Mouse (Mus musculus) embryonic fibroblast, embryonic 13.5 days (primary cell): ENCODE results near the gene Lmnb2. TPM values are rescaled to one million over a fixed set of nuclear protein-coding genes. Genes with fewer than 3 reads are reported as not detected.
A peak's percentile ranks its signal among the peaks of the same experiment; 100 is the strongest.

ENCODE experiments used
- H3K27ac ChIP-seq: 2 replicates; pipeline ENCODE4 v1.5.1; 2012; ENCODE audit warnings: low read length, control low read depth, inconsistent platforms; ENCODE audit not compliant: insufficient read depth
- H3K4me1 ChIP-seq: 2 replicates; pipeline ENCODE4 v1.6.1; 2011; ENCODE audit warnings: low read length; ENCODE audit not compliant: control insufficient read depth, insufficient read depth
- H3K4me3 ChIP-seq: 2 replicates; pipeline ENCODE4 v1.5.1; 2011; ENCODE audit warnings: mild to moderate bottlenecking, control low read depth, low read length; ENCODE audit not compliant: insufficient read depth
- CTCF ChIP-seq: IDR thresholded peaks from 2 replicates; pipeline ENCODE4 v1.5.1; 2011; ENCODE audit warnings: mild to moderate bottlenecking, control low read depth, low read length, moderate library complexity, borderline replicate concordance; ENCODE audit not compliant: insufficient read depth
- POLR2A ChIP-seq: IDR thresholded peaks from 2 replicates; pipeline ENCODE4 v1.6.1; 2011; ENCODE audit warnings: low read depth, mild to moderate bottlenecking, control low read depth, low read length, moderate library complexity
- polyA plus RNA-seq: library from polyadenylated mRNA; stranded (reverse); fragments of >200 nt; gene quantifications from 2 replicates; pipeline ENCODE4 v1.2.4, GENCODE M21; 2011; ENCODE audit warnings: low read depth; ENCODE audit not compliant: missing spikeins, insufficient read length

Gene Lmnb2
- polyA plus RNA-seq, 1 experiment, result 14.7 TPM

DNA sequence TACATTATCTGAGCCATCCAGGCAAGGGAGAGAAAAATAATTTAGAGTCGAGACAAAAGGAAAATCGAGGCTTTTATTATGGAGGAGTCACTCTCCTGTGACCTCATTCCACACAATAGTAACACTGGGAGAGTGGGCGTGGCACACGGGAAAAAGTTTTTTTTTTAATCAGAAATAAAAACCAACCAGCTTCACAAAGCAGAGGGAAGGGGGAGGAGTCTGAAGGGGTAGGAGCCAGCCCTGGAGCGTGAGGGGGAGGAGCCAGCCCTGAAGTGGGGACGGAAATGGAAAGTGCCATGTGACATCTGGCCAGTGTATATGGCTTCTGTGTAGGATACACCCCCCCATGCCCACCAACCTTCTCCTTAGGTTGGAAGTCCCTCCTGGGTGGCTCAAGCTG, 30.5 kb upstream of the Lmnb2 start:
- no peak overlapping the region for H3K4me3 ChIP-seq

DNA sequence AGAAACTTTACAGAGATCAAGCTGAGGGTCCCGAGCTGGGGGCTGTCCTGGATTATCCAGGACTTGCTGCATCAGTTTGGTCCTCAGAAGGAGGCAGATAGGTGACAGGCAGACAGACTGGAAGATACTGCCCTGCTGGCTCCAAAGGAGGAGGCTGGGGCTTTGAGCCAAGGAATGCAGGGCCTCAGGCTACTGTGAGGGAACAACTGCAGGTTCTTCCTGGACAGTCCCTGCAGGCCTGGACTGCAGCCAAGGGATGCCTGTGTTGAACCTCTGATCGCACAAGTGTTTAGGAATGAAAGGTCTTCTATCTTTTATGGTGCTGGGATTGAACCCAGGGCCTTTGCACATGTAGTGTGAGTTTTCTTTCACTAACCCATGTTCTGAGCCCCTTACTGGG, 29.8 kb upstream of the Lmnb2 start:
- H3K4me1 ChIP-seq, result peaks cover 8% of the 10 kb centered on the region
- 0 out of 2 replicates have a peak overlapping the region, but pooled peaks have one; percentile 1 for H3K27ac ChIP-seq
- H3K4me3 ChIP-seq, result no peak overlapping the region
- no peak for TF ChIP-seq CTCF
- no peak for TF ChIP-seq POLR2A

More for the DNA sequence above, 30.5 kb upstream of the Lmnb2 start:
- TF ChIP-seq CTCF (no peak), POLR2A (no peak)
- H3K27ac ChIP-seq, result no peak overlapping the region
- peaks cover 8% of the 10 kb centered on the region for H3K4me1 ChIP-seq

DNA sequence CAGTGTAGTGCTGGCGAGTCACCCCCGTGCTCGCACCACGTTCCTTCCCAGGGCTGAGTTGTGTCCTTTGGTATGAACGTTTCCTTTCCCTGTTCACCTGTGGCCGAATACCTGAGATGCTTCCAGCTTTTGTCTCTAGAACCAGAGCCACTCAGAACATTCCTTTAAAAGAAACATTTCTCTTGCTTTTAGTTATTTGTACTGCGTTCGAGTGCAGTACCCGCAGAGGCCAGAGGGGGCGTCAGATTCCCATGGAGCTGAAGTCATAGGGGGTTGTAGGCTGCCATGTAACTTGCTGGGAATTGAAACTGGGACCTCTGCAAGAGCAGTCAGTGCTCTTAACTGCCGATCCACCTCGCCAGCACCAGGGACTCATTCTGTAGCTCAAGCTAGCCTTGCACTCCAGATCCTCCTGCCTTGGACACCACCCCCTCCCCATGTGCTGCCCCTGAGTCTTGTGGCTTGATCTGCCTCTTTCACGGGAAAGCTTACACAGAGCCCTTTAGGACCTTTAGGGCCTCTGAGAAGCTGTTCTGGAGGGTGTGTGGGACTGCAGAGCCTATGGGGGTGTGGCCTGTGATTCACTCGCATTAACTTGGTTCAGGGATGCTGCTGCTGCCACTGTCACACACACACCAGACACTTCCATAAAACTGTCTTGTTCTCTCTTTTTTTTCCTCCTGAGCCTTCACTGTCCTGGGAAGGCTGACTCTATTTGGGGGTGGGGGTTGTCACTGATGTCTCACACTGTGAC, 28.8 kb upstream of the Lmnb2 start:
- Histone ChIP-seq H3K4me3 (no peak overlapping the region), H3K27ac (no peak overlapping the region), H3K4me1 (peaks cover 8% of the 10 kb centered on the region)
- TF ChIP-seq CTCF, result no peak
- no peak for TF ChIP-seq POLR2A

DNA sequence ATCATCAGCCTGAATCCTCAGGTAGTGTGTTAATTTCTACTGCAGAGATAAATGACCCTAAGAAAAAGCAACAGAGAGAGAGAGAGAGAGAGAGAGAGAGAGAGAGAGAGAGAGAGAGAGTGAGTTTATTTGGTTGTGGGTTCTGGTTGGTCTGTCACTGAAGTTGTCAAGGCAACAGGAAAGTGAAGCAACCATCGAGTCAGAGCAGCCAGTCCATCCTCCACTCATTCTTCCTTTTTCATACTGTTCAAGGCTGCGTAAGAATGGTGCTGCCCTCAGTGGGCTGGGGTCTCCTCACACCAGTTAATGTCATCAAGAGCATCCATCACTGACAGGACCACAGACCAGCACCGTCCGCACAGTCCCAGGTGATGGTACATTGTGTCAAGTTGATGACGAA, 26.2 kb upstream of the Lmnb2 start:
- TF ChIP-seq POLR2A, result no peak
- TF ChIP-seq CTCF, result no peak
- no peak overlapping the region for H3K4me3 ChIP-seq
- peaks cover 20% of the 10 kb centered on the region for H3K4me1 ChIP-seq
- no peak overlapping the region for H3K27ac ChIP-seq

DNA sequence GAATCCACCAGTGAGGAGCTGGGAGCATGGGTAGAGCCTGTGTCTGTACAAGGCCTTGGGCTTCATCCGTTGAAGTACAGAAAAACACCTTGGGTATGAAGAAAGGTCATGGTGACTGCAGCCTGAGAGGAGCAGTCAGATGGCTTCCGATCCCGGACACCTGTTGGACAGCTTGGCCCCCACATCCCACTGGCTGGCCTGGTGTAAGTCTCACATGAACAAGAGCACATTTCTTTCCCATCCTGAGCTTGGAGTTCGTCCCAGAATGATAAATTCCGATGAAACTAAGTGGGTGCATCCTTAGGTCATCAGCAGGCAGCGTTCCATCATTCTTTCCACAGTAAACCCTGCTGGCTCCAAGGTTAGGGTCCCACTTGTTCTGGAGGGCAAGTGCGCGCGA, 25.7 kb upstream of the Lmnb2 start:
- H3K4me3 ChIP-seq, result no peak overlapping the region
- peaks cover 23% of the 10 kb centered on the region for H3K4me1 ChIP-seq
- no peak overlapping the region for H3K27ac ChIP-seq
- TF ChIP-seq POLR2A, result no peak
- no peak for TF ChIP-seq CTCF

DNA sequence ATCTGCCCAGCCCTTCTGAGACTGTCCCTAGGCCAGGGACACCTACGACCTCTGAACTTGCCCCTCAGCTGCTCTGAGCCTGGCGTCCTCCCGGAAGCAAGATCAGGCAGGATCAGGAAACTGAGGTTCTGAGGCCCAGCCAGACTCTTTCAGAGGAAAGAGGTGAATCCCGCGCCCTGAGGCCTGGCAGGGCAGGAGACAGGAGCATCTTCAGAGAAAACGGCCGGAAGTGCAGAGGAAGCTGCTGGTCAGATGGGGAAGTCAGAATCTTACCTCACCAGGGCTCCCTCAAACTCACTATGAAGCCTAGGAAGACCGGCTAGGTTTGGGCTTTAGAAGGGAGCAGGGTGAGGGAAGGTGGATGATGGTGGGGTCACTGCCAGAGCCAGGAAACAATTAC, 24.9 kb upstream of the Lmnb2 start:
- Histone ChIP-seq H3K4me3 (no peak overlapping the region), H3K4me1 (peaks cover 26% of the 10 kb centered on the region)
- TF ChIP-seq CTCF, result no peak
- TF ChIP-seq POLR2A, result no peak

DNA sequence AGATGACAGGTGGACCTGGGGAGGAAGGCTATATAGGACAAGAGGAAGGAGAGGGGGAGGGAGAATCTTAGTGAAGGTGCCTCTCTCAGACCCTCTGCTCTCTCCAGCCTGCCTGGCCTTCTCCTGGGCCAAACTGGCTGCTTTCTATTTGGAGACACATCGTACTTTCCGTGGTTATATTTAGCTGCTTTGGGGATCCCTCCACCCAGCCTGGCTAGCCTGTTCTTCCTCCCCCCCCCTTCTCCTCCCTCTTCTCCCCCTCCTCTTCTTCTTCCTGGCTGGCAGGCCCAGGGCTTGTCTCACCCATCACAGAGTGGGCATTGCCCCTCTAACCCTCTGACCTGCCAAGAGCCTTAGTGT, 22.9 kb upstream of the Lmnb2 start:
- Histone ChIP-seq H3K4me3 (no peak overlapping the region), H3K27ac (peak overlapping the region; percentile 70), H3K4me1 (peaks cover 34% of the 10 kb centered on the region)
- TF ChIP-seq CTCF, result no peak
- TF ChIP-seq POLR2A, result no peak

More for the DNA sequence above, 24.9 kb upstream of the Lmnb2 start:
- no peak overlapping the region for H3K27ac ChIP-seq

DNA sequence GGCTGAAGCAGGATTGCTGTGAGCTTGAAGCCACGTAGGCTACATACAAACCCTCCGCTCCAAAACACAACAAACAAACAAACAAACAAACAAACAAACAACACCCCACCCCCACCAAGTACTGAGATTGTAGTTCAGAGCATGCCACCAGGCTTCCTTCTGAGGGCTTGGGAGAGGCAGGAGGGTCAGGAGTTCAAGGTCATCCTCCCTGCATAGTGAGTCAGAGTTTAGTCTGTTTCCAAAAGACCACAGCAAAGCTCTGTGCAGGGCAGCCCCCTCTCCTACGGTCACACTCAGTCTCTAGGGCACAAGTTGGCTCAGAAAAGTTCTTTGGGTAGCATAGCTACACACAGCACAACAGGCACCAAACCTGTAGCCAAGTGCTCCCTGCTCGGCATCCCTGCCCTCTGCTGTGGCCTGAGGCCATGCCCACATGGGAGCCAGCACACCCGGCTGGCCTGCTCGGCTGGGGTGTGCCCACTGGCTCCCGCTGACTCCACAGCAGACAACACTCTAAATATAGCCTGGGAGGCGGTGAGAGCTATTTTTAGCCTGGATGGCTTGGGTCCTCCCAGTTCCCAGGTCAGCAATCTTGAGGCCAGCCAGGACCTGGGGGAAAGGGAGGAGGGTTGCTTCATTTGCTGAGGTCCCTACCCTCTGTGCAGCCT, 22.4 kb upstream of the Lmnb2 start:
- peaks cover 34% of the 10 kb centered on the region for H3K4me1 ChIP-seq
- H3K4me3 ChIP-seq, result no peak overlapping the region
- TF ChIP-seq CTCF (no peak), POLR2A (0 out of 2 replicates have a peak, but pooled peaks have one; percentile 11)
- H3K27ac ChIP-seq, result peak overlapping the region; percentile 70

DNA sequence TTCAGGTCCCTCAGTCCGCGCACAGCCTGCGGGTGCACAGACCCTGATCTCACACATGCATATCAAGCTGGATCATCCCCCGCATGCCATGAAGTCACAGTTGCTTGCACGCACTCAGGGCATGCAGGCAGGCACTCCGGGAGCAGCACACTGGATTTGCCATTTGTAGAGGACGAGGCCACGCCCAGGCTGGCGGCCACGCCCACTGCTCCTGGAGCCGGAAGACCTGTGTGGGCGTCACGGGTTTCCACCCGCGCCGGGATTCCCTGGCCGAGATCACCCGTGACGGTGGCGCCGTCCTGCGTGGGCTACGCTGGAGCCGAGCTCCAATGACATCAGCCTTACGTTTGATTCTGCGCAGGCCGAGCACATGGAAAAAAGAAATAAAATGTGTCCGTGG, 21.6 kb upstream of the Lmnb2 start:
- TF ChIP-seq CTCF (no peak), POLR2A (peak; percentile 65)
- Histone ChIP-seq H3K4me1 (peaks cover 36% of the 10 kb centered on the region), H3K27ac (peak overlapping the region; percentile 70), H3K4me3 (no peak overlapping the region)

DNA sequence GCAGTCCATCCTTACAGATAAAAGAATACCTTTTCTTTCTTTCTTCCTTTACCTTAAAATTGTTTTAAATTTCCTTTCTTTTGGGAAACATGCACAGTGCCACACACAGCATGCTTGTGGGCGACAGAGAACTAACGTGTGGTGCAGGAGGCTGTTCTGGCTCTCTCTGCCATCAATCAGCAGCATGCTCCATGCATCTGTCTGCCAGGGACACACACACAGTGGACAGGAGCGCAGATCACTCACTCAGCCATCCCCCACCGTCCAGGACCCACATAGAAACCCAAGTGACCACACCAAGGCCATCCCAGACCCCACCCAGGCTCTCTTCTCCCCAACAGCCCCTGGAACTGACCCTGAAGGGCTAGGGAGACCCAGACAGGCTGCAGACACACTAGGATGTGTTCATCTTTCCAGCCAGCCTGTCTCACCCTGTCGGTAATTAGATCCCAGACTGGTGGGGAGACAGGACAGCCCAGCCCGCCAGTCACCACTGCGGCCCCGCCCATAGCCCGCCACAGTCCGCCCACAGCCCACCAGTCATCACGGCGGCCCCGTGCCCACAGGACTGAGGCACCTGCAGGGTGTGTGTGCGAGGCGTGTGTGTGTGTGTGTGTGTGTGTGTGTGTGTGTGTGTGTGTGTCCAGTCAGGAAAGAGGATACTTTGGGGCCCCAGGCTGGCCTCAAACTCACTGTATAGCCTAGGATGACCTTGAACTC, 20.9 kb upstream of the Lmnb2 start:
- no peak for TF ChIP-seq POLR2A
- no peak for TF ChIP-seq CTCF
- H3K27ac ChIP-seq, result peak overlapping the region; percentile 19
- no peak overlapping the region for H3K4me3 ChIP-seq
- peaks cover 36% of the 10 kb centered on the region for H3K4me1 ChIP-seq

DNA sequence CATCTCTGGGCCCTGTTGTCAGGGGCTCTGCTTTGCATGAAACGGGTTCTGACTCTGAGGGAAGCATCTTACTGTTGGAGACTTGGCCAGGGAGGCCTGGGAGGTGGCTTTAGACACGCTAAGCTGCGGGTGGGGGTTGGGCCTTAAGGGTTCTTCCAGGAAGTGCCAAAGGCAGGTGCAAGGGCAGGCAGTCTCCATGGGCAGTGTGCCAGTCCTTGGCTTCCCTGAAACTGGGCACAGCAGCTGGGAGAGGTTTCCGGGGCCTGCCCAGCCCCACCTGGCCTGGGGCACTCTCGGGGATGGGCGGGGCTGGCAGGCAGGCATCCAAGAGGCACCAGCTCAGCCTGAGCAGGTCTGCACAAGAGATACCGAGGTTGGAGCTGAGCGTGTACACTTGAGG, 19.6 kb upstream of the Lmnb2 start:
- TF ChIP-seq CTCF (no peak), POLR2A (no peak)
- Histone ChIP-seq H3K27ac (no peak overlapping the region), H3K4me1 (peaks cover 40% of the 10 kb centered on the region), H3K4me3 (no peak overlapping the region)
